Mouse (Mus musculus): Measurements from ENCODE around the gene Apoa4.

Gene Apoa4

GRCm38 (mm10) chr9:46274494-46274893 lies 34.0 kb downstream of the Apoa4 start:
- DNase-seq (ENCODE audit: low spot score) = no peak

- DNase-seq (ENCODE audit: low spot score) = peak; percentile 92
These were observed 42.3 kb downstream of the Apoa4 start, which contains the start of gene Bud13 for GRCm38 (mm10) chr9:46282631-46283436. Bud13 (plus strand) TSS chr9:46283008.

Measured in MN1 (cell line).